Mouse (Mus musculus): ENCODE results near the gene Akr1b8.

- TF ChIP-seq POLR2A (IDR thresholded peaks at IDR 0.05; ENCODE audit: control insufficient read depth, low read depth, low read length) (no peak), CTCF (IDR thresholded peaks at IDR 0.05; ENCODE audit: control insufficient read depth, insufficient read depth, insufficient replicate concordance, low read depth, low read length) (no peak)
Measured at GRCm38 (mm10) chr6:34309526-34309925, 44.4 kb upstream of the Akr1b8 start.
